Mouse (Mus musculus): Measurements from ENCODE around the gene Stx8. TPM values are rescaled to one million over a fixed set of nuclear protein-coding genes. Genes with fewer than 3 reads are reported as not detected.

Gene Stx8
- polyA plus RNA-seq, 1 experiment, result 34.7 TPM

DNA sequence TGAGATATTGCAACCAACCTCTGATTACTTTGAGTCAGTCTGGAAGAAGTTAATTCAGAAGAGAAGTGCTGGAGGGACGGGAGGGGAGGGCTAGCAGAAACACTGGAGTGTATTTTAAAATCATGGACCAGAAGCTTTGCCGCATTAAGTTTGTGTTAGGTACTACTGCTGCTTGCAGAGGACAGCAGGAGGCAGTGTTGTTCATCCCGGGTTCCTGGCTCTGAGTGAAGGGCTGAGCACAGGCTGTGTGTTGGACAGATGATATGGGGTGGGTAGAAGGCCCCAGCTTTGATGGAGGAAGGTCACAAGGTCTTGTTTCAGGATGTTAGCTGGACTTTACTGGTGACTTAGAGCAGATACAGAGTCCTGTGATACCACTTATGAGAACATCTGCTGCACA lies 80.9 kb downstream of the Stx8 start:
- H3K27ac ChIP-seq (ENCODE audit: insufficient read depth, low read length), result no peak overlapping the region
- H3K4me3 ChIP-seq (ENCODE audit: insufficient read depth, low read length), result no peak overlapping the region
- TF ChIP-seq CTCF (IDR thresholded peaks at IDR 0.05; ENCODE audit: extremely low read depth, insufficient read depth, low read length) (0 out of 2 replicates have a peak, but pooled peaks have one; percentile 14), POLR2A (IDR thresholded peaks at IDR 0.05; ENCODE audit: extremely low read depth, insufficient read depth, low read length) (no peak)
- H3K4me1 ChIP-seq (ENCODE audit: control insufficient read depth, insufficient read depth, low read length), result no peaks in the 10 kb centered on the region

DNA sequence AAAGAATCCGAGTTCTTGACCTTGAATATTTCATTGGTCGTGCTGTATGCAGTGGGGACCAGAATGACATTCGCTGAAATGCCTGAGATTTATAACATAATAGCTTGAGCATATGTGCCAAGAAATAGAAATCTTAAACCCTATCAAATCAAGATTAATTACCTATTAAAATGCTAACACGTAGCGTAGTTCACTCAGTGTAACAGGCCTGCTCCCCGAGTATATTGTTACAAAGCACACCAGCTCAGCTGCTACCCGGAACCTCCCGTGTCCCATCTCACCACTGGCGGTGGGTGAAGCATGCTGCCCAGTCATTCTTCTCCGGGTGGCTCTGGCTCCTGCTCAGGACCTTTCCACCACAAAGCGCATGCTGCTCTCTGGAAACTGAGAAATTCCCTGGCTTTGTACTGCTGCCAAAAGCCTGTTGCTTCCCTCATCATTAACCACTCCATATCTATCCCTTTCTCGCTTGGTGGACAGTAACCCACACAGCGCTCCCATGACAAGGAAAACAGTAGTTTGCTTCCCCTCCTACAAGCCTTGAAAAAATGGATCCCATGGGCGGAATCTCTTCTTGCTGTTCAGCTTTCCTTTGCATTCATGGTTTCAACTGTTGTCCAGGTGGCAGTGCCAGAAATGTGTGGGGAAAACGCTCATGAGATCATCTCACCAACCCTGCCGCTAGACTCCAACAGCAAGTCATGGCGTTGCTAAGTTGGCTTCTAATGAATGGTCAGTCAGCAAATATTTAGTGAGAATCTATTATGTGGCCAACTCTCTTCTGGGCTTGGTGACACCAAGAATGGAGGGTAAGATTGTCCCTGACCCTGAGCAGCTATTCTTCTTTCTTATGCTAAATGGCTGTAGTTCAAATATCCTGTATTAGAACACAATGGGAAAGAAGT lies 83.5 kb downstream of the Stx8 start:
- no peak overlapping the region for H3K27ac ChIP-seq (ENCODE audit: insufficient read depth, low read length)
- no peaks in the 10 kb centered on the region for H3K4me1 ChIP-seq (ENCODE audit: control insufficient read depth, insufficient read depth, low read length)
- TF ChIP-seq CTCF (IDR thresholded peaks at IDR 0.05; ENCODE audit: extremely low read depth, insufficient read depth, low read length) (no peak), POLR2A (IDR thresholded peaks at IDR 0.05; ENCODE audit: extremely low read depth, insufficient read depth, low read length) (no peak)
- no peak overlapping the region for H3K4me3 ChIP-seq (ENCODE audit: insufficient read depth, low read length)

DNA sequence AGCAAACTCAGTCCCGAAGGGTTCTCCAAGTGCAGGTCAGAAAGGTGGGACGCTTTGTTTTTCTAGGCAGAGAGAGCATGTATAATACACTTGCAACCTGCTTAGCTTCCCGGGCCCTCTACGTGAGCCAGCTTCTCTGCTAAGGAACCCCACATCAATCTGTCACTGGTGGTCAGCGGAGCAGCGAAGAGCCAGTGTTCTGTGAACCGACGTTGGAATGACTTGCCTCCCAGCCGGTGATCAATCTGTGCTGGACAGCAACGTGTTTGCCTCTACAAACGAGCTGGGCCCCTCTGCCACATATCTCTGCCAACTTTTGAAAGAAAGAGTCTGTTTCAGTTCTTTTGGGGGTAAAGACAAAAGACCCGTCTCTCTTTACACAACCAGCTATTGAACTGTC lies 84.7 kb downstream of the Stx8 start:
- TF ChIP-seq POLR2A (IDR thresholded peaks at IDR 0.05; ENCODE audit: extremely low read depth, insufficient read depth, low read length), result no peak
- Histone ChIP-seq H3K4me1 (ENCODE audit: control insufficient read depth, insufficient read depth, low read length) (no peaks in the 10 kb centered on the region), H3K27ac (ENCODE audit: insufficient read depth, low read length) (no peak overlapping the region)

DNA sequence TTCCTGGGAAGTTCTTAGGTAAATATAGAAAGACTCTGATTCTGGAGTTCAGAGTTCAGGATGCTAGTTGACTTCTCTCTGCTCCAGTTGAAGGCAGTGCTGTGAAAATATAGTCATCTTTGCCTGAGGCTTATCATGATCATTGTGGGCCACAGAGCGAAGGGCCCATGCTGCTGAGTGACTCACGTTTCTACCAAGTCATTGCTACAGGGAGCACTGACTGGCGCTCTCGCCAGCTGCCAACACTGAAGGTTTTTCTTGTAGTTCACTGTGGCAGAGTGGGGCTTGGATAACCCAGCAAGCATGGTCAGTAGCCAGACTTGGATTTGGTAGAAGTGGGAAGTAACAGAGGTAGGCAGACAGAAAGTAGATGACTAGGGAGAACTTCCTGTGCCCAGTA lies 85.3 kb downstream of the Stx8 start:
- no peaks in the 10 kb centered on the region for H3K4me1 ChIP-seq (ENCODE audit: control insufficient read depth, insufficient read depth, low read length)
- TF ChIP-seq CTCF (IDR thresholded peaks at IDR 0.05; ENCODE audit: extremely low read depth, insufficient read depth, low read length) (no peak), POLR2A (IDR thresholded peaks at IDR 0.05; ENCODE audit: extremely low read depth, insufficient read depth, low read length) (no peak)
- no peak overlapping the region for H3K27ac ChIP-seq (ENCODE audit: insufficient read depth, low read length)
- H3K4me3 ChIP-seq (ENCODE audit: insufficient read depth, low read length), result no peak overlapping the region

More for the DNA sequence above, 84.7 kb downstream of the Stx8 start:
- H3K4me3 ChIP-seq (ENCODE audit: insufficient read depth, low read length), result no peak overlapping the region

DNA sequence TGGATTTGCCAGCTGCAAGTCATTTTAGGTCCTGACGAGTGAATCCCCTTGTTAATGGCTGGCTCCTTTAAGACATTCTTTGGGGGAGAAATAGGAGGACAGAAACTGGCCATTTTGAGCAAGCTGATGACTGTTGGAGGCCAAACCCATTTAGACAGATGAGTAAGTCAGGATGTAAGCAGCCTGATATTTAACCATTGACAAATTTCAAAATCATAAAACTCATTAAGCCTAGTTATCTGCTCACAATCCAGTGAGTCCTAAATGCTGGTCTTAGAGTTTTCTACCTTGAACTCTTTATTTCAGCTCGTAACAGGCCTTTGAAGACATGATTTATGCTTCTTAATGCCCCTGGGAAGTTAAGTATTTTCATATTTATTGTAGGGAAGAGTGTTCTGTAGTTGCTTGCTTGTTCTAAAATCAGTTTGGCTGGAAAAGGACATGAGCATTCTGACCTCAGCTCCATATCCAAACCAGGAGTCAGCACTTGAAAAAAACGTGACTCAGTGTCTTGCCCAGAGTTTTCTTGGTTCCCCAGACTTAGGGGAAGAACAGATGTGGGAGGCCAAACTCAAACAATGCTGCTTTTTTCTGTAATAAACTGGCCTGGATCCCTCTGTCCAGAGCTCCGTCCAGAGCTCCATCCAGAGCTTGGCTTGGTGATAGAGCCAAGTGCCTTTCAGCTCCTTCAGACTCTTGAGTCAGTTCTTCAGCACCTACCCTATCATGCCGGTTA lies 92.6 kb downstream of the Stx8 start:
- TF ChIP-seq POLR2A (IDR thresholded peaks at IDR 0.05; ENCODE audit: extremely low read depth, insufficient read depth, low read length) (no peak), CTCF (IDR thresholded peaks at IDR 0.05; ENCODE audit: extremely low read depth, insufficient read depth, low read length) (no peak)
- Histone ChIP-seq H3K4me1 (ENCODE audit: control insufficient read depth, insufficient read depth, low read length) (no peaks in the 10 kb centered on the region), H3K4me3 (ENCODE audit: insufficient read depth, low read length) (no peak overlapping the region), H3K27ac (ENCODE audit: insufficient read depth, low read length) (no peak overlapping the region)

DNA sequence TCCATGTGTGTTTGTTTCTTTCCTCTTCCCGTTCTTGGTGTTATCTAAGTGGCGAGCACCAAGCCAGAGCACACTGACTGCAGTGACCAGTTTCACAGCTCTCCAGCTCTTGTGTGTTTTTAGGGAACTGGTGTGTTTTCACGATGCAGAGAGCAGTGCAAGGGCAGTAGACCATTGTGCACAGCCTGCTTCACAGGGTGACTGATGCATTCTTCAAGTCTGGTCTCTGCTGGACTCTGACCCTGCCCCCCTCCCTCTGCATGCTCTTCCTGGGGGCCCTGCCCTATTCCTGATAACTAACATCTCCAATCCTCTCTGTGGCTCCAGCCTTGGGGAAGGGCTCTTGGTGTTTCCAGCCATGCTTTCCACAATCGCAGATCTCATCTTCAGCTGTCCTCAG lies 94.7 kb downstream of the Stx8 start:
- no peak for TF ChIP-seq POLR2A (IDR thresholded peaks at IDR 0.05; ENCODE audit: extremely low read depth, insufficient read depth, low read length)
- H3K4me3 ChIP-seq (ENCODE audit: insufficient read depth, low read length), result no peak overlapping the region
- no peak overlapping the region for H3K27ac ChIP-seq (ENCODE audit: insufficient read depth, low read length)
- H3K4me1 ChIP-seq (ENCODE audit: control insufficient read depth, insufficient read depth, low read length), result no peaks in the 10 kb centered on the region

DNA sequence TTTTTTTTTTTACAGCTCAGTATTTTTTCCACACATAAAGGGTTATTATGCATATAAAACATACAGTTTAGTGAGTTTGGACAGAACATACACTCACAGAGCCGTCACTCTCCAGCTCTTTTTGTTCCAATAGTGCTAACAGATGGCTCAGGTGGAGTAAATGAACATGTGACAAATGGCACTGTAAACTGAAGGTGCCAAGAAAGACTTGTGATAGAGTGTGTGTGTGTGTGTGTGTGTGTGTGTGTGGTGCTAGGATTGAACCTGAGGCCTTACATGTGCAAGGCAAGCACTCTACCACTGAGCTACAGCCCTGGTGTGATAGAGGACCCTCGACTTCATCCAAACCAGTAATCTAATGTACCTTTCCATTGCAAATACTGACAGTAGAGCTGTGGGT lies 96.1 kb downstream of the Stx8 start:
- no peak overlapping the region for H3K27ac ChIP-seq (ENCODE audit: insufficient read depth, low read length)
- H3K4me1 ChIP-seq (ENCODE audit: control insufficient read depth, insufficient read depth, low read length), result no peaks in the 10 kb centered on the region
- no peak overlapping the region for H3K4me3 ChIP-seq (ENCODE audit: insufficient read depth, low read length)
- TF ChIP-seq CTCF (IDR thresholded peaks at IDR 0.05; ENCODE audit: extremely low read depth, insufficient read depth, low read length) (no peak), POLR2A (IDR thresholded peaks at IDR 0.05; ENCODE audit: extremely low read depth, insufficient read depth, low read length) (no peak)

DNA sequence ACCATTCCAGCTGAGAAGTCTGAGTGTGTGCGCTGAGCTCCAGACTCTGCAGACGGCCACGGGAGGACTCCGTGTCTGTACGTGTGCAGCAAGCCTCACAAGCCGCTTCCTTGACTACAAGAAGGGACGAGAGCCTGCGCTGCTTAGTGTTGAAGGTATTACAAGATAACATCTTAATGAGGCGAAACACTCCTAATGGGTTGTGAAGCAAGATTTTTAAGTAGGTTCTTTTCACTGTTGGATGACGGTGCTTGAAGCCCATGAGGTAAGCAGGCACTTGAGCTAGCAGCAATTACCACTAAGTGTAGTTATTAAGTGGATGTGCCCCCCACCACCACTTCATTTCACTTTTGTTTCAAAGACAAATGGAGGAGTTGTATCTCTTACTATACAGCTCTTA lies 101.8 kb downstream of the Stx8 start:
- no peaks in the 10 kb centered on the region for H3K4me1 ChIP-seq (ENCODE audit: control insufficient read depth, insufficient read depth, low read length)
- H3K27ac ChIP-seq (ENCODE audit: insufficient read depth, low read length), result no peak overlapping the region
- no peak for TF ChIP-seq CTCF (IDR thresholded peaks at IDR 0.05; ENCODE audit: extremely low read depth, insufficient read depth, low read length)
- H3K4me3 ChIP-seq (ENCODE audit: insufficient read depth, low read length), result no peak overlapping the region

DNA sequence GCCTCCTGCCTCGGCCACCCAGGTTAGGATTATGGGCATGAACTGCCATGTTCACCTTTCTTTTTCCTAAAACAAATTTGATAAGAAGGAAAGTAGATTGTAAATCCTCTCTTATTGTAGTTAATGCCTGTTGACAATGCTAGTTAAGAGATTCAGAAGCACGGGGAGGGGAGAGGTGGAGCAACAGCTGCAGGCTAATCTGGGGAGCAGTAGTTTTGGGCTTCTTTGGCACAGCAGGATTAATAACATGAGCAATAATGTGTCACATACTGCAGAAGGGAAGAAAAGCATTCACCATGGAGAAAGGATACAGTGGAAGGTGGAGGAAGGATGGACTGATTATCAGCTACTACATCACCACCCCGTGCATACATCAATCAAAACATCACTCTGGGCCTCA lies 104.1 kb downstream of the Stx8 start:
- no peak overlapping the region for H3K4me3 ChIP-seq (ENCODE audit: insufficient read depth, low read length)
- no peaks in the 10 kb centered on the region for H3K4me1 ChIP-seq (ENCODE audit: control insufficient read depth, insufficient read depth, low read length)
- TF ChIP-seq CTCF (IDR thresholded peaks at IDR 0.05; ENCODE audit: extremely low read depth, insufficient read depth, low read length), result no peak
- no peak for TF ChIP-seq POLR2A (IDR thresholded peaks at IDR 0.05; ENCODE audit: extremely low read depth, insufficient read depth, low read length)
- H3K27ac ChIP-seq (ENCODE audit: insufficient read depth, low read length), result no peak overlapping the region

DNA sequence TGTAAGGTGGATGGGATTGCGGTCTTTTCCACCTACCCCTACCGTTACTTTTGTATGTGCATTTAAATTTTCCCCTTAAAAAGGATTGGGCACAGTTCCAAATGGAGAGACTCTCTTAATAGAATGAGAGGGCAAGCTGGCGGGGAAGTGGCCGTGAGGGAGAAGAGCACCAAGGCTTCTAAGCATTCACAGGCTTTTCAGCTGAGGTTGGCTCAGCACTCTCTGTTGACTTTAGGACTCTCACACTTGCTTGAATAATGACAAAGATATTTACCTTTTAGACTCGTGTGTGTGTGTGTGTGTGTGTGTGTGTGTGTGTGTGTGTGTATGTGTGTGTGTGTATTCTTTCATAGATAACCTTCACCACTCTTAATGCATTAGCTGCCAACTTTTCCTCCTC lies 105.8 kb downstream of the Stx8 start:
- H3K27ac ChIP-seq (ENCODE audit: insufficient read depth, low read length), result no peak overlapping the region
- H3K4me3 ChIP-seq (ENCODE audit: insufficient read depth, low read length), result no peak overlapping the region
- H3K4me1 ChIP-seq (ENCODE audit: control insufficient read depth, insufficient read depth, low read length), result no peaks in the 10 kb centered on the region
- TF ChIP-seq POLR2A (IDR thresholded peaks at IDR 0.05; ENCODE audit: extremely low read depth, insufficient read depth, low read length), result no peak
- no peak for TF ChIP-seq CTCF (IDR thresholded peaks at IDR 0.05; ENCODE audit: extremely low read depth, insufficient read depth, low read length)
